Mouse (Mus musculus) forebrain, embryonic 16.5 days (tissue): Measurements from ENCODE around the gene Kcng1. TPM values are rescaled to one million over a fixed set of nuclear protein-coding genes. Genes with fewer than 3 reads are reported as not detected.

ENCODE experiments used
- ATAC-seq: fragments of 200-750 bp; cut with Nextera tagmentation; 2 replicates; pipeline ENCODE4 v1.8.0; 2017; ENCODE audit warnings: mild to moderate bottlenecking, moderate library complexity
- H3K27ac ChIP-seq: fragments of 300-500 bp; sonication (generic); 2 replicates; pipeline ENCODE4 v1.5.1; 2014; ENCODE audit warnings: low read length, control low read depth
- H3K27me3 ChIP-seq: fragments of 300-500 bp; sonication (generic); replicated peaks from 2 replicates; pipeline ENCODE4 v1.6.1; 2014; ENCODE audit warnings: low read length; ENCODE audit not compliant: control insufficient read depth, insufficient read depth
- H3K36me3 ChIP-seq: fragments of 300-500 bp; sonication (generic); 2 replicates; pipeline ENCODE4 v1.6.1; 2014; ENCODE audit not compliant: control insufficient read depth, insufficient read depth
- H3K4me1 ChIP-seq: fragments of 300-500 bp; sonication (generic); replicated peaks from 2 replicates; pipeline ENCODE4 v1.6.1; 2014; ENCODE audit warnings: low read length; ENCODE audit not compliant: control insufficient read depth, insufficient read depth
- H3K4me2 ChIP-seq: fragments of 300-500 bp; sonication (generic); 2 replicates; pipeline ENCODE4 v1.6.1; 2014; ENCODE audit warnings: mild to moderate bottlenecking, low read length, control low read depth
- H3K4me3 ChIP-seq: fragments of 300-500 bp; sonication (generic); replicated peaks from 2 replicates; pipeline ENCODE4 v1.5.1; 2014; ENCODE audit warnings: mild to moderate bottlenecking, low read length, control low read depth
- H3K9ac ChIP-seq: fragments of 300-500 bp; sonication (generic); replicated peaks from 2 replicates; pipeline ENCODE4 v1.6.1; 2014; ENCODE audit warnings: low read depth, low read length, control low read depth
- H3K9me3 ChIP-seq: fragments of 300-500 bp; sonication (generic); 2 replicates; pipeline ENCODE4 v1.6.1; 2016; ENCODE audit warnings: low read length; ENCODE audit not compliant: control insufficient read depth
- WGBS: fragments of 180-500 bp; shearing (Covaris S2); extraction: QIAGEN DNeasy Blood & Tissue Kit; methylation state at CpG from one replicate; pipeline ENCODE4 v1.1.7; 2014; 5-methylcytosine and 5-hydroxymethylcytosine counted together
- polyA plus RNA-seq: library from polyadenylated mRNA; unstranded; fragments of >200 nt; fragmentation: Nextera tagmentation; extraction: Ambion mirVana; gene quantifications from 2 replicates; pipeline ENCODE4 v1.2.1, GENCODE M21; 2015

The Kcng1 gene
- polyA plus RNA-seq, 1 experiment from 2014 or later: 15.3 TPM

DNA sequence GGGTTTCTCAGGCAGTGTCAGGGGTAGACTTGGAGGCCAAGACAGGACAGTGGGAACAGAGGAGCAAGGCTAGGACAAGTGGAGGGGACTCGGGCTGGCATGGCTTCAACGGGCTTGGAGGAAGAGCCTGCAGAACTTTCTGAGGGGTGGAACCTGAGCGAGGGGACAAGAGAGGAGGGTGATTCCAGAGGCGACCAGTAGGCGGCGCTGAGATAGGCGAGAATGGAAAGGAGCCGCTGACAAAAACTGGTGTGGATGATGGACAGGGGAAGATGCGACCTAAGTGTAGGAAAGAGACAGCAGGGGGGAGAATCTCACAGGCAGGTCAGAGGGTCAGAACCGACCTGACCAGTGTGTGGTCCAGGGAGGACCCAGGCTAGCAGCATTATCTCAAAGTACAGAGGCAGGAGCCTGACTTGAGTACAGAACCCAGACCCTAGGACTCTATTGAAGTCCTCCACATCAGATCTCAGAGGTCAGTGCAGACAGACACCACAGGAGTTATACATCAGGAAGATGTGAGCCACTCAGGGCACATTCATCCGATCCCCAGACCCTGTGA is 7.1 kb downstream of the Kcng1 start:
- H3K4me2 ChIP-seq: no peak overlapping the region
- no peaks in the 10 kb centered on the region for H3K36me3 ChIP-seq
- no peaks in the 10 kb centered on the region for H3K27me3 ChIP-seq
- H3K4me1 ChIP-seq: peaks cover 17% of the 10 kb centered on the region
- no peak overlapping the region for H3K27ac ChIP-seq
- H3K4me3 ChIP-seq: no peak overlapping the region
- peak; percentile 7; the same call in 1 of the 2 replicates for ATAC-seq
- 12% methylated on average over 11 of the region's 11 CpGs for WGBS
- H3K9me3 ChIP-seq: no peaks in the 10 kb centered on the region
- H3K9ac ChIP-seq: no peak overlapping the region

DNA sequence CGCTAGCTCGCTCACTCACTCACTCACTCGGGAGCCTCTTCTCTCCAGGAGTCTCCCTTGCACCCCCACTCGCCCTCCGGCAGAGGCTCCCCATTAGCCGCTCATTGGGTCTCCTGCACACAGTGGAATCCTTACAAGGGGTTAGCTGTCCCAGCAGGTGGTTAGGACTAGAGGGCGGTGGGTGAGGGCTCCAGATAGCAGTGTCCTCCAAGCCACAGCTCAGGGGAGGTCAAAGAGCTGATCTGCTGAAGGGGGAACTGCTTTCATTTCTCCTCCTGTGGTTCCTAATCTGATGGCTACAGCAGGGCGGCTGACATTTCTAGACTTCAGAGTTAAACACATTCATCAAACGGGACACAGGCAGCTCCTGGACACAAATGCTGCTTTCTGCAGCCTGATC is 8.1 kb downstream of the Kcng1 start:
- WGBS: 48% methylated on average over 9 of the region's 9 CpGs
- H3K36me3 ChIP-seq: no peaks in the 10 kb centered on the region
- H3K9ac ChIP-seq: no peak overlapping the region

DNA sequence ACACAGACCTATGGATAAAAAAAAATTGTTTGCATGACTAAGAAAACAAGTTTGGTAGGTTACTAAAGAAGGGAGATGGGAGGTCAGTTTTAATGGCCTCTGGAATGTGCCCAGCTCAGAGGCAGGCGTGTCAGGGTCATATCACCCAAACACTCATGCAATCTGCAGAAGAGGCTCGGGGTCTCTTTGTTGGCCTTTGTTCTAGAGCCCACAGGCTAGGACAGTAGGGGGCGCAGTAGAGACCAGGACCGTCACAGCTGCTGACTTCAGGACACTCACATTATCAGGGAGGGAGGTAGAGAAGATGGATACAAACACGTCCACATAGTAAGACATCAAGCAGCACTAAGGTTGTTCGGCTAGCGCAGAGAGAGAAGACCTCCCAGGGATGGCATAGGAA is 13.5 kb downstream of the Kcng1 start:
- Histone ChIP-seq H3K9me3 (no peaks in the 10 kb centered on the region), H3K9ac (no peak overlapping the region), H3K27ac (no peak overlapping the region), H3K27me3 (no peaks in the 10 kb centered on the region), H3K4me2 (no peak overlapping the region), H3K4me1 (peaks cover 2% of the 10 kb centered on the region; the same call in 1 of the 2 replicates), H3K36me3 (no peaks in the 10 kb centered on the region; the same call in 1 of the 2 replicates), H3K4me3 (no peak overlapping the region)
- 41% methylated on average over 7 of the region's 7 CpGs for WGBS
- no peak for ATAC-seq

More for the DNA sequence above, 8.1 kb downstream of the Kcng1 start:
- Histone ChIP-seq H3K4me1 (peaks cover 11% of the 10 kb centered on the region), H3K4me2 (no peak overlapping the region), H3K27me3 (no peaks in the 10 kb centered on the region), H3K27ac (no peak overlapping the region), H3K4me3 (no peak overlapping the region), H3K9me3 (no peaks in the 10 kb centered on the region)
- ATAC-seq: no peak

DNA sequence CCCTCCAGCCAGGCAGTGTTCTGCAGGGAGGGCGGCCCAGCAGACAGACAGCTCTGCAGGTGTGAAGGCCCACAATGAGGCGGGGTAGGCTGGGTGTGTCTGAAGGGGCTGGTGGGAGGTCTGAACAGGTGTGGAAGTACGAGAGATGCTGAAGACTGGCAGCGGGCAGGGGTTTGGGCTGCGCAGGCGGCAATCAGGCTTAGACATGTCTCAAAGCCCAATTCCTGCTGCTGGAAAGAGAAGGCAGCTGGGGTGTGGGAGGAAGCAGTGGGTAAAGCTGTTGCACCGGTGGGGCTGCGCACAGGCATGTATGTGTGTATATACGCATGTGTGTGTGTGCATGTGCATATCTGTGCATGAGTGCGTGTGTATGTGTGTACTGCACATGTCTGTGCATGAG is 20.6 kb downstream of the Kcng1 start:
- Histone ChIP-seq H3K27ac (no peak overlapping the region), H3K9ac (no peak overlapping the region), H3K27me3 (no peaks in the 10 kb centered on the region), H3K4me2 (no peak overlapping the region), H3K4me3 (no peak overlapping the region), H3K9me3 (no peaks in the 10 kb centered on the region), H3K36me3 (no peaks in the 10 kb centered on the region), H3K4me1 (no peaks in the 10 kb centered on the region)
- WGBS: 90% methylated on average over 10 of the region's 10 CpGs
- no peak for ATAC-seq

DNA sequence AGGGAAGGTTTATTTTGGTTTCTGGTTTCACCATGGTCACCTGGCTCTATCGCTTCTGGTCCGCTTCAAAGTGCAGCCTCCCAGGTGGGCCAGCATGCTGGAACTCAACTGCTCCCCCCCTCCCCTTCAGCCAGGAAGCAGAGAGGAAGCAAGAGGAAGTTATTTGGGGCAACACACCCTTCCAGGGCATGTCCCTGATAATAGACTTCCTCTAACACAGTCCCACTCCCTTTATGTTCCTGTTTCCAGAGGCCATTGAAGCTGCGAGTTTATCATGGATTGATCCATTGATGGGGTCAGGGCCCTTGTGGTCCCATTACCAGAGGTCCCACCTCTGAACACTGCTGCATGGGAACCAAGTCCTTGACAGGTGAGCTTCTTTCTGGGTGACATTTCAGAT is 21.4 kb downstream of the Kcng1 start:
- no peak overlapping the region for H3K4me3 ChIP-seq
- 90% methylated on average over 3 of the region's 3 CpGs for WGBS
- no peak overlapping the region for H3K4me2 ChIP-seq
- H3K36me3 ChIP-seq: no peaks in the 10 kb centered on the region
- no peak for ATAC-seq
- H3K4me1 ChIP-seq: no peaks in the 10 kb centered on the region
- H3K27me3 ChIP-seq: no peaks in the 10 kb centered on the region
- no peak overlapping the region for H3K27ac ChIP-seq
- no peak overlapping the region for H3K9ac ChIP-seq
- H3K9me3 ChIP-seq: no peaks in the 10 kb centered on the region

DNA sequence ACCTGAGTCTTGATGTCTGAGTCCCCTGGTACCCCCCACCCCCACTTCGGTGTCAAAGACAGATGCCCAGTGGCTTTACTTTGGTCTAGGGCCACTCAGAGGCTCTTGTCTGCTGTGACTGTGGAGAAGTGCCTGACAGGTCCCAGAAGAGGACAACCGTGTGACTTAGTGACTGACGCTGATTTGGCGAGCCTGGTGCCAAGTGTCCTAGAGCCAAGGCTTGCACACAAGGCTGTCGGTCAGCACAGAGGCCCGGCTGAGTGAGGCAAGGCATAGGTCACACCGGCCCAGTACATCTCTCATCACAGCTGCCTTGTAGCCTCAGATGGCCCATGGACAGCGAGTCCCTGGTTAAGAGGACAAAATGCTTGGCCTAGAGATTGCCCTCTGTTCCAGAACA is 22.5 kb downstream of the Kcng1 start:
- Histone ChIP-seq H3K4me2 (no peak overlapping the region), H3K9ac (no peak overlapping the region), H3K4me3 (no peak overlapping the region), H3K4me1 (peaks cover 7% of the 10 kb centered on the region), H3K27me3 (no peaks in the 10 kb centered on the region), H3K9me3 (no peaks in the 10 kb centered on the region), H3K27ac (no peak overlapping the region), H3K36me3 (no peaks in the 10 kb centered on the region)
- ATAC-seq: no peak
- 88% methylated on average over 8 of the region's 8 CpGs for WGBS

DNA sequence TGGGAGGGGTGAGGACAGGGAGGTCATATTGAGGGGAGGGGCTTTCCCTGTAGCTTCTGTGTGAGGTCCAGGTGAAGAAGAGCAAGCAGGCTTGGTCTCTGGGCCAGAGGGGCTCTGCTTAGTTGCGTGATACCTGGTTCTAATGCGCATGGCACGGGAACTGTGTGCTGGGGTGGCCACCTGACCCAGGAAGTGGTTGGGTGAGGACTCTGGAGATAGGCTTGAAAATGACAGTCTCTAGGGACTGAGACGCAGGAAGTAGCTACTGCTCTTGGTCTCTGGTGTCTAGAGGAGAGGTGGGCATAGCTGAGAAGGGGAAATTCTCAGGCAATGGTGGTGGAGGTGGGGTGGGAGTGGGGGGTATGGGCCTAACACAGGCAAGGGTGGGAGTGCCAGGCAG is 24.3 kb downstream of the Kcng1 start:
- 93% methylated on average over 4 of the region's 4 CpGs for WGBS
- H3K4me1 ChIP-seq: peaks cover 18% of the 10 kb centered on the region
- H3K27me3 ChIP-seq: no peaks in the 10 kb centered on the region
- H3K9me3 ChIP-seq: no peaks in the 10 kb centered on the region
- H3K36me3 ChIP-seq: no peaks in the 10 kb centered on the region
- ATAC-seq: no peak
- no peak overlapping the region for H3K9ac ChIP-seq
- no peak overlapping the region for H3K27ac ChIP-seq
- H3K4me2 ChIP-seq: no peak overlapping the region
- no peak overlapping the region for H3K4me3 ChIP-seq

DNA sequence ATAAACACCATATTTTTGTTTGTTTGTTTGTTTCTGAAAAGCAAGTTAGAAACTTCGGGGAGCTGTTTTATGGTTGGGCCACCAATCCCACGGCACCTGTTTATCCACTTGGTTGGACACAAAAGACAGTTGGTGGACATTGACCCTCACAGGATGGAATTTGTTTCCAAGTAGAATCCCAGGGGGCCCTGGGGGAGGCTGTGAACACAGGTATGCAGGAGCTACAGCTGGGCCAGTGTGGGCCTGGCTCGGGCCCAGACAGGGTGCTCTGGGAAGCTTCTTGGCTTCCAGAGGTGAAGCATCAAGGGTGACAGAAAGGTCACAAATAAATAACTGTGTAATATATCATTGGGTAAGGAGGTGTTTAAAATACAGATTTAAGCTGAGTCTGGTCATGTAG is 25.0 kb downstream of the Kcng1 start:
- Histone ChIP-seq H3K4me1 (peaks cover 18% of the 10 kb centered on the region), H3K27ac (no peak overlapping the region), H3K9ac (no peak overlapping the region), H3K36me3 (no peaks in the 10 kb centered on the region), H3K9me3 (no peaks in the 10 kb centered on the region), H3K4me2 (no peak overlapping the region), H3K4me3 (no peak overlapping the region), H3K27me3 (no peaks in the 10 kb centered on the region)
- WGBS: 83% methylated on average over 3 of the region's 3 CpGs
- no peak for ATAC-seq

DNA sequence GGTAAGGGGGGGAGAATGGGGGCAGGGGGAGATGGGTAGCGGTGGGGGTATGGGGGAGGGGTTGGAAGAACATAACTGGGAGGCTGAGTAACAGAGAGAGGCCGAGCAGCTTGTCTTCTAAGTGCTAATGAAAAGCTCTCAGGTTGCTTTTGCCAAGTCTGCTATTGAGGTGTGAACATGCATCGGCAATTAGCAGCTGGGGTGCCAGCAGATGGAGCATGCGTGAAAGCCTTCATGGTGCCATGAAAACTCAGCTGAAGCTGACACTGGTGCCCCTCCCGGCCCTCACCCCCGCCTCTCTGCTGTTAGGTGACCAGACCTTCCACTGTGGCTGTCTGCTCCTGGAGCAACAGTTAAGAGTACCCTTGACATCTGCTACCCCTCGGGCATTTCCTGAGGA is 27.7 kb downstream of the Kcng1 start:
- Histone ChIP-seq H3K36me3 (no peaks in the 10 kb centered on the region), H3K4me2 (no peak overlapping the region), H3K27me3 (no peaks in the 10 kb centered on the region), H3K4me1 (peaks cover 20% of the 10 kb centered on the region), H3K9ac (no peak overlapping the region), H3K27ac (peak overlapping the region; percentile 80), H3K4me3 (no peak overlapping the region), H3K9me3 (no peaks in the 10 kb centered on the region)
- peak; percentile 72 for ATAC-seq
- 44% methylated on average over 7 of the region's 7 CpGs for WGBS
